Mouse (Mus musculus): ENCODE results near the gene Pim2. TPM values are rescaled to one million over a fixed set of nuclear protein-coding genes. Genes with fewer than 3 reads are reported as not detected.
A peak's percentile ranks its signal among the peaks of the same experiment; 100 is the strongest.
"Not testable (repeated sequence)": the region's sequence is repeated elsewhere in the genome, so short reads cannot be mapped to it uniquely, and the experiment has no call there.

Gene Pim2
- polyA plus RNA-seq, 1 experiment from 2014 or later = 10.3 TPM

DNA sequence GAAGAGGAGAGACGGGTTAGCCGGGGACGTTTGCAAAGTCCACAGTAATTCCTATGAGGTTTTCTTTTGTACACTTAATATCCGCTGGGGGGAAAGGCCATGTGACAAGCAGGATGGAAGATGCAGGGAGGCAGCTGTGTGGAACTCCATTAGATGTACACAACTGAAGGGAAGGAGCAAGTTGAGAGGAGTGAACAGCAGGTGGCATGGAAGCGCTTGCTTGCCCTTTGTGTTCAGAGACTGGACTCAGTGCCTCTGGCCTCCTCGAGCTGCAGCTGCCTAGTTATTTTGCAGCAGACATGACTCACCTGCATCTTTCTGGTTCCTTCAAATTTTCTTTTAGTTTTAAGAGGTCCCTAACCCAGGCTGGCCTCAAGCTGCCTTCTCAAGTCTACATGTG, 32.4 kb downstream of the Pim2 start:
- Histone ChIP-seq H3K27ac (no peak overlapping the region), H3K4me2 (no peak overlapping the region), H3K36me3 (0 out of 2 replicates have a peak, but pooled peaks cover 3% of the 10 kb centered on the region), H3K4me1 (no peaks in the 10 kb centered on the region), H3K9me3 (no peaks in the 10 kb centered on the region), H3K4me3 (no peak overlapping the region), H3K27me3 (no peaks in the 10 kb centered on the region), H3K9ac (no peak overlapping the region)
- whole genome bisulfite sequencing = 50% methylated on average over 6 of the region's 6 CpGs
- ATAC-seq (ENCODE audit: borderline replicate concordance, extremely low read depth, low FRiP score, low TSS enrichment) = no peak

DNA sequence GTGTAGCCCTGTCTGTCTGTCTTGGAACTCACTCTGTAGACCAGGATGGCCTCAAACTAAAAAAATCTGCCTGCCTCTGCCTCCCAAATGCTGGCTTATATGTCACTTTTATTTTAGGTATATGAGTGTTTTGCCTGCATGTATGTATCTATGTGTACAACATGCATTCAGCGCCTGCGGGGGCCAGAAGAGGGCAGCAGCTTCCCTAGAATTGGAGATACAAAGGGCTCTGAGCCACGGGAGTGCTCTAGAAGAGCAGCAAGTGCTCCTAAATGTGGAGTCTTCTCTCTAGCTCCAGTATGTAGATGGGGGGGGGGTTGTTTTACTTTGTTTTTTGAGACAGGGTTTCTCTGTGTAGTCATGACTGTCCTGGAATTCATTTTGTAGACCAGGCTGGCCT, 37.6 kb downstream of the Pim2 start:
- not testable (repeated sequence) for H3K9ac ChIP-seq; ATAC-seq (ENCODE audit: borderline replicate concordance, extremely low read depth, low FRiP score, low TSS enrichment); H3K4me2 ChIP-seq; H3K36me3 ChIP-seq; H3K9me3 ChIP-seq; H3K4me3 ChIP-seq; H3K27ac ChIP-seq; H3K4me1 ChIP-seq
- WGBS = 22% methylated on average over 3 of the region's 3 CpGs
- H3K27me3 ChIP-seq = peaks cover 15% of the 10 kb centered on the region

DNA sequence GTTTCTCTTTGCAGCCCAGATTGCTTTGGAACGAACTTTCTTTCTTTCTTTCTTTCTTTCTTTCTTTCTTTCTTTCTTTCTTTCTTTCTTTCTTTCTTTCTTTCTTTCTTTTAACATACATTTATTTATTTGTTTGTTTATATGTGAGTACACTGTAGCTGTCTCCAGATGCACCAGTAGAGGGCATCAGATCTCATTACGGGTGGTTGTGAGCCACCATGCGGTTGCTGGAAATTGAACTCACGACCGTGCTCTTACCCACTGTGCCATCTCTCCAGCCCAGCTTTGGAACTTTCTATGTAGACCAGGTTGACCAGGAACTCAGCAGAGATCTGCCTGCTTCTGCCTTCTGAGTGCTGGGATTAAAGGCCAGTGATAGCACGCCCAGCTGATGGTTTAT, 39.9 kb downstream of the Pim2 start:
- 73% methylated on average over 6 of the region's 6 CpGs for WGBS
- not testable (repeated sequence) for H3K9me3 ChIP-seq; H3K4me3 ChIP-seq; H3K27ac ChIP-seq; ATAC-seq (ENCODE audit: borderline replicate concordance, extremely low read depth, low FRiP score, low TSS enrichment); H3K36me3 ChIP-seq; H3K9ac ChIP-seq; H3K4me1 ChIP-seq; H3K4me2 ChIP-seq
- peaks cover 38% of the 10 kb centered on the region for H3K27me3 ChIP-seq

DNA sequence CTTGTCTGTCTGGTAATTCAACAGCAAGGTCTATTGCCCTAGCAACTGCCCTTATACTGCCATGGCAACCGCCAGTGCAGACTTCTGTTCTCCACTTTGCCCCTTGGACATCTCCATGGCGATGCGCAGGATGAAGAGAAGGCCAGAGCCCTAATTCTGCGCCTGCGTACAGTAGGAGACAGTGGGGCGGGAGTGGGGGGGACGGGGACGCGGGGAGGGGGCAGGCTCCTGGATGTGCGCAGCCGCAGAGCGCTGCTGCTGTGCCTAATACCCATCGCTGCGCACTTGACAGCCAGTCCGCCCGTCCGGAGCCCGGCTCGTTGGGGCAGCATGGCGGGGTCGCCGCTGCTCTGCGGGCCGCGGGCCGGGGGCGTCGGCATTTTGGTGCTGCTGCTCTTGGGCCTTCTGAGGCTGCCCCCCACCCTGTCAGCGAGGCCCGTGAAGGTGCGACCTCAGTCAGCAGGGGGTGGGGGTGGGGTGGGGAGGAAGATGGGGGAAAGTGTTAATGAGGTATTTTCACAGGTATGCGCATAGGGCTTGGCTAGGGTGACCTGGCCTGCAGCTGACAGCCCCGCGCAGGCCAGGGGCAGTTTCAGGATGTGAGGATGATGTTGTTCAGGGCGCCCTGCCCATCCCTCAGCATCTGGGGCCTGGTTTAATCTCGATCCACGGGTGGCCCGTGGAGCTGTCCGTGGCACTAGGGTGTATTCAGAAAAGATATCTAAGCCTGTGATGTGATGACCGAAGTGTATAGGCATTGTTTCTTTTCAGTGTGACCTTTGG, 41.7 kb downstream of the Pim2 start, which contains the start of gene Pcsk1n:
Pcsk1n (plus strand) TSS at position 222 of the 783 bp plus-strand sequence.
- Histone ChIP-seq H3K9me3 (no peaks in the 10 kb centered on the region), H3K27me3 (peaks cover 54% of the 10 kb centered on the region), H3K4me1 (0 out of 2 replicates have a peak, but pooled peaks cover 5% of the 10 kb centered on the region), H3K27ac (no peak within 1 kb of the TSS), H3K9ac (no peak within 1 kb of the TSS), H3K4me3 (0 out of 2 replicates have a peak within 1 kb of the TSS, but pooled peaks have one; percentile 7), H3K4me2 (0 out of 2 replicates have a peak within 1 kb of the TSS, but pooled peaks have one; percentile 18), H3K36me3 (no peaks in the 10 kb centered on the region)
- ATAC-seq (ENCODE audit: borderline replicate concordance, extremely low read depth, low FRiP score, low TSS enrichment) = no peak; the same call in 1 of the 2 replicates
- WGBS = 14% methylated on average over 36 of the region's 40 CpGs

DNA sequence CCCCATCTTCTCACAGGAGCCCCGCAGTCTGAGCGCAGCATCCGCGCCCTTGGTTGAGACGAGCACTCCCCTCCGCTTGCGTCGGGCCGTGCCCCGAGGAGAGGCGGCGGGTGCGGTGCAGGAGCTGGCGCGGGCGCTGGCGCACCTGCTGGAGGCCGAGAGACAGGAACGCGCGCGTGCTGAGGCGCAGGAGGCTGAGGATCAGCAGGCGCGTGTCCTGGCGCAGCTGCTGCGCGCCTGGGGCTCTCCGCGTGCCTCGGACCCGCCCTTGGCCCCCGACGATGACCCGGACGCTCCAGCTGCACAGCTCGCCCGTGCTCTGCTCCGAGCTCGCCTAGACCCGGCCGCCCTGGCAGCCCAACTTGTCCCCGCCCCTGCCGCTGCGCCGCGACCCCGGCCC, 44.0 kb downstream of the Pim2 start:
- H3K4me3 ChIP-seq = peak overlapping the region; percentile 18
- peaks cover 70% of the 10 kb centered on the region for H3K27me3 ChIP-seq
- ATAC-seq (ENCODE audit: borderline replicate concordance, extremely low read depth, low FRiP score, low TSS enrichment) = no peak
- no peak overlapping the region for H3K27ac ChIP-seq
- no peak overlapping the region for H3K9ac ChIP-seq
- 18% methylated on average over 29 of the region's 48 CpGs for WGBS
- peak overlapping the region; percentile 47 for H3K4me2 ChIP-seq
- H3K9me3 ChIP-seq = no peaks in the 10 kb centered on the region
- no peaks in the 10 kb centered on the region for H3K36me3 ChIP-seq
- H3K4me1 ChIP-seq = 0 out of 2 replicates have a peak, but pooled peaks cover 5% of the 10 kb centered on the region

DNA sequence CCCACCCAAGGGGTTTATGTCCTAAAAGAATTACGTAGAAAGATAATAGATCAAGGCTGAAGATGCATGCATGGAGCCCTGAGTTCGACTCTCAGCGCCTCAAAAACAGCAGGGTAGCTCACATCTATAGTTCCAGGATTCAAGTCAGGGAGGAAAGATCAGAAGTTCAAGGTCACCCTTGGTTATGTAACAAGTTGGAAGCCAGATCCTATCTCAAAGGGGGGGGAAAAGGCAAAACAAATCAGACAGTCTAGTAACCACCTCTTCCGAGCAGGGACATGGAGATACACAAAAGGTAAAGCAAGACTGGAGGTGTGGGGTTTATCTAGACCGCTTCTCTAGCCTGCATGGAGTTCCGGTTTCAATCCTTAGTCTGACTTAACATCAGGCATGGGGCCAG, 48.2 kb downstream of the Pim2 start:
- 0 out of 2 replicates have a peak, but pooled peaks cover 5% of the 10 kb centered on the region for H3K4me1 ChIP-seq
- no peaks in the 10 kb centered on the region for H3K36me3 ChIP-seq
- no peak overlapping the region for H3K4me3 ChIP-seq
- peaks cover 62% of the 10 kb centered on the region for H3K27me3 ChIP-seq
- no peak overlapping the region for H3K4me2 ChIP-seq
- WGBS = 66% methylated on average over 6 of the region's 6 CpGs
- H3K9ac ChIP-seq = no peak overlapping the region
- H3K9me3 ChIP-seq = no peaks in the 10 kb centered on the region
- no peak for ATAC-seq (ENCODE audit: borderline replicate concordance, extremely low read depth, low FRiP score, low TSS enrichment)
- H3K27ac ChIP-seq = no peak overlapping the region

DNA sequence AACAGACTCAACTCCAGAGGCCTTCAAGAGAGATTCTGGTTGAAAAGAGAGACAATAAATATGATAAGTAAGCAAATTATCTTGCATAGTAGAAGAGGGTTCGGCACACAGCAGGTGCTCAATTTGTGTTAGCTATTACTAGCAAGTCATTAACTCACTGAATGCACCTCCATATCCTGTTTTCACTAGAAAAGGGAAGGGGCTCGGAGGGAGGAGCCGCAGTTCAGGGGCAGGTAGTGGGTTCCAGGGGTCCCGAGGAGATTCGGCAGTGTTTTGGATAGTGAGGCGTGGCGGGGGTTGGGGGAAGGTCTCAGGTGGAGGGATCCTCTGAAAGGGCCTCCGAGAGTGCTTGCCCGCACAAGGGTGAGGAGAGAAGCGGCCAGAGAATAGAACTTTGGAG, 49.1 kb downstream of the Pim2 start:
- Histone ChIP-seq H3K27ac (no peak overlapping the region), H3K4me2 (no peak overlapping the region), H3K36me3 (no peaks in the 10 kb centered on the region), H3K9me3 (no peaks in the 10 kb centered on the region), H3K4me1 (0 out of 2 replicates have a peak, but pooled peaks cover 2% of the 10 kb centered on the region), H3K4me3 (no peak overlapping the region), H3K27me3 (peaks cover 53% of the 10 kb centered on the region), H3K9ac (no peak overlapping the region)
- no peak for ATAC-seq (ENCODE audit: borderline replicate concordance, extremely low read depth, low FRiP score, low TSS enrichment)
- 17% methylated on average over 10 of the region's 10 CpGs for WGBS

DNA sequence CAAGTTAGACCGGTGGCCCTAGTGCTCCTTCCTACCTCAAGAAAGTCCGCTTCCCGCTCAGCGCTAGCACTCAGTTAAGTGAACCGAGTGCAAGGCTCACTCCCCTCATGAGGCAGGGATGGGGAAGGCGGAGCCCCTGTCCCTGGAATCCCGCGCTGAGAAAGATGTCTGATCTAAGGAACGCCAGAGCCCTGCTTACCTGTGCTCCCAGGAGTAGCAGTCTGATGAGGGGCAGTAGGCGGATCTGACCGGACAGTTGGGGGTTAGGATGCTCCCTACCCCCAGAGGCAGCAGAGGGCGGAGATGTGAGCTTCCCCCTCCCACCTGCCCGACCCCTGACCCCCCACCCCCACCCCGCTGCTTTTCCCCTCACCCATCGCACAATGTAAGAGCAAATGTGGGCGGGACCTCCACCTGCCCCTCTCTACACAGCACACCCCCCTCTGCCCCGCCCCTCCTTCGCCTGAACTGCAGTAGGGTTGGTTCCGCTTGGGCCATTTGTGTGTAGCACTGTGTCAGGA, 50.3 kb downstream of the Pim2 start, which contains the start of gene Eras:
Eras (minus strand) TSS at position 338 of the 521 bp plus-strand sequence.
- H3K9ac ChIP-seq = no peak within 1 kb of the TSS
- H3K9me3 ChIP-seq = no peaks in the 10 kb centered on the region
- no peak within 1 kb of the TSS for H3K4me3 ChIP-seq
- no peak within 1 kb of the TSS for H3K27ac ChIP-seq
- no peak within 1 kb of the TSS for H3K4me2 ChIP-seq
- no peak for ATAC-seq (ENCODE audit: borderline replicate concordance, extremely low read depth, low FRiP score, low TSS enrichment)
- H3K36me3 ChIP-seq = 0 out of 2 replicates have a peak, but pooled peaks cover 1% of the 10 kb centered on the region
- WGBS = 17% methylated on average over 17 of the region's 19 CpGs
- no peaks in the 10 kb centered on the region for H3K4me1 ChIP-seq
- H3K27me3 ChIP-seq = peaks cover 41% of the 10 kb centered on the region

Other genes with a start within 250 kb of the Pim2 start
- gene Syp, start 239.8 kb upstream of the Pim2 start, polyA plus RNA-seq (2015; fragmentation: Nextera tagmentation; extraction: Ambion mirVana) = 1.9 and 3.4 TPM in 2 replicates
- 8.5 and 8.8 TPM in 2 replicates for gene Prickle3, start 221.0 kb upstream of the Pim2 start, polyA plus RNA-seq (2015; fragmentation: Nextera tagmentation; extraction: Ambion mirVana)
- gene Plp2, start 206.9 kb upstream of the Pim2 start, polyA plus RNA-seq (2015; fragmentation: Nextera tagmentation; extraction: Ambion mirVana) = 186 and 191 TPM in 2 replicates
- 0.53 and 0.62 TPM in 2 replicates for gene Magix, start 197.0 kb upstream of the Pim2 start, polyA plus RNA-seq (2015; fragmentation: Nextera tagmentation; extraction: Ambion mirVana)
- 46.9 and 49.1 TPM in 2 replicates for gene Gpkow, start 181.1 kb upstream of the Pim2 start, polyA plus RNA-seq (2015; fragmentation: Nextera tagmentation; extraction: Ambion mirVana)
- gene Wdr45, start 163.9 kb upstream of the Pim2 start, polyA plus RNA-seq (2015; fragmentation: Nextera tagmentation; extraction: Ambion mirVana) = 69.6 and 79.5 TPM in 2 replicates
- gene Gm45208, start 156.0 kb upstream of the Pim2 start, polyA plus RNA-seq (2015; fragmentation: Nextera tagmentation; extraction: Ambion mirVana) = not detected in 2 replicates
- gene Praf2, start 149.8 kb upstream of the Pim2 start, polyA plus RNA-seq (2015; fragmentation: Nextera tagmentation; extraction: Ambion mirVana) = 58.9 and 60.6 TPM in 2 replicates
- gene Ccdc120, start 127.4 kb upstream of the Pim2 start, polyA plus RNA-seq (2015; fragmentation: Nextera tagmentation; extraction: Ambion mirVana) = 23.5 and 23.6 TPM in 2 replicates
- gene Tfe3, start 115.7 kb upstream of the Pim2 start, polyA plus RNA-seq (2015; fragmentation: Nextera tagmentation; extraction: Ambion mirVana) = 29.2 and 30.5 TPM in 2 replicates
- gene Gripap1, start 88.5 kb upstream of the Pim2 start, polyA plus RNA-seq (2015; fragmentation: Nextera tagmentation; extraction: Ambion mirVana) = 39.7 and 41.7 TPM in 2 replicates
- 1.4 and 1.6 TPM in 2 replicates for gene Kcnd1, start 56.0 kb upstream of the Pim2 start, polyA plus RNA-seq (2015; fragmentation: Nextera tagmentation; extraction: Ambion mirVana)
- gene Otud5, start 36.9 kb upstream of the Pim2 start, polyA plus RNA-seq (2015; fragmentation: Nextera tagmentation; extraction: Ambion mirVana) = 42.2 and 46.6 TPM in 2 replicates
- gene Slc35a2, start 5.8 kb downstream of the Pim2 start, polyA plus RNA-seq (2015; fragmentation: Nextera tagmentation; extraction: Ambion mirVana) = 37.6 and 38.6 TPM in 2 replicates
- 114 and 115 TPM in 2 replicates for gene Pqbp1, start 21.0 kb downstream of the Pim2 start, polyA plus RNA-seq (2015; fragmentation: Nextera tagmentation; extraction: Ambion mirVana)
- gene Timm17b, start 21.1 kb downstream of the Pim2 start, polyA plus RNA-seq (2015; fragmentation: Nextera tagmentation; extraction: Ambion mirVana) = 155 TPM in 2 replicates
- gene Gm10491, start 29.6 kb downstream of the Pim2 start, polyA plus RNA-seq (2015; fragmentation: Nextera tagmentation; extraction: Ambion mirVana) = not detected in 2 replicates
- not detected in 2 replicates for gene Gm10490, start 31.3 kb downstream of the Pim2 start, polyA plus RNA-seq (2015; fragmentation: Nextera tagmentation; extraction: Ambion mirVana)
- gene Pcsk1n, start 41.6 kb downstream of the Pim2 start, polyA plus RNA-seq (2015; fragmentation: Nextera tagmentation; extraction: Ambion mirVana) = 0.86 and 1.9 TPM in 2 replicates
- not detected in 2 replicates for gene Eras, start 50.3 kb downstream of the Pim2 start, polyA plus RNA-seq (2015; fragmentation: Nextera tagmentation; extraction: Ambion mirVana)
- gene Hdac6, start 69.6 kb downstream of the Pim2 start, polyA plus RNA-seq (2015; fragmentation: Nextera tagmentation; extraction: Ambion mirVana) = 24.1 and 26.8 TPM in 2 replicates
- gene Gata1, start 99.8 kb downstream of the Pim2 start, polyA plus RNA-seq (2015; fragmentation: Nextera tagmentation; extraction: Ambion mirVana) = 1.4 and 1.9 TPM in 2 replicates
- not detected in 2 replicates for gene Glod5, start 140.2 kb downstream of the Pim2 start, polyA plus RNA-seq (2015; fragmentation: Nextera tagmentation; extraction: Ambion mirVana)
- gene Suv39h1, start 196.5 kb downstream of the Pim2 start, polyA plus RNA-seq (2015; fragmentation: Nextera tagmentation; extraction: Ambion mirVana) = 67.2 and 68.0 TPM in 2 replicates
- gene Was, start 212.2 kb downstream of the Pim2 start, polyA plus RNA-seq (2015; fragmentation: Nextera tagmentation; extraction: Ambion mirVana) = 0.26 and 0.62 TPM in 2 replicates

Measured in lung, embryonic 15.5 days (tissue).